Mouse (Mus musculus) spleen, postnatal 0 days (tissue): Measurements from ENCODE around the gene Srrd. TPM values are rescaled to one million over a fixed set of nuclear protein-coding genes. Genes with fewer than 3 reads are reported as not detected.

ENCODE experiments used
- polyA plus RNA-seq: library from polyadenylated mRNA; unstranded; fragments of >200 nt; fragmentation: Nextera tagmentation; extraction: Ambion mirVana; gene quantifications from 2 replicates; pipeline ENCODE4 v1.2.1, GENCODE M21; 2015

Srrd gene
- 16.9 and 20.9 TPM in 2 replicates for polyA plus RNA-seq

DNA sequence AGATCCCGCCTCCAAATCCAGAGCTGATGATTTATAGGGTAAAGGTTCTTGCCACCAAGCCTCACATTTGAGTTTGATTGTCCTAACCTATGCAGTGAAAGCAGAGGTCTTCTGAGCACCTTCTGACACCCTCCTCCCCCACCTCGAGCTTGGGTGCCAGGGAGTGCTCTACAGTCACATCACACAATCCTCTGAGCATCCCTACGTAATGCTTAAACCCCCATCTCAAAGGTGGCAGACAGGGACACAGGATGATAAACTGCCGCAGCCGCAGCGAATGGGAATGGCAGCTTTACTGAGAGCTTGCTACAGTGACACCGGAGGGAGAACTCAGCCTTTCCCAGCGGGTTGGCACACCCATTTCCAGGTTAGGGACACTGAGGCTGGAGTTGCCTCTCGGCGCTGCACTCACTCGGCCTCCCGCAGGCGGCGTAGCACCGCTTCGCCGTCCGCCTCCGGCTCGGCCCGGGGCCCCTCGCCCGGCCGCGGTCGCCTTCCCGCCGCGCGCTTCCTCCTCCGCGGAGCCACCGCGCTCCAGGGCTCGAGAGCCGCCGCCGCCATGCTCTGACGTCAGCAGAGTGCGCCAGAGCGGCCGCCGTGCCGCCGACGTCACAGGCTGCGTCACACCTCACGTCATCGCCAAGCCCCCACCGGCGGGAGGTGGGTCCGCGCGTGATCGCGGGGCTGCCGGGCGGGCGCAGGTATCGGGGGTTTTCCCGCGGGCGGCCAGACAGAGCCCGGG, at the start of gene Srrd, which contains the start of gene Hps4:
Gene Srrd, minus strand, starts transcription at position 578 of the 742 bp plus-strand sequence.
Gene Hps4, plus strand, starts transcription at position 621 of the 742 bp plus-strand sequence.

DNA sequence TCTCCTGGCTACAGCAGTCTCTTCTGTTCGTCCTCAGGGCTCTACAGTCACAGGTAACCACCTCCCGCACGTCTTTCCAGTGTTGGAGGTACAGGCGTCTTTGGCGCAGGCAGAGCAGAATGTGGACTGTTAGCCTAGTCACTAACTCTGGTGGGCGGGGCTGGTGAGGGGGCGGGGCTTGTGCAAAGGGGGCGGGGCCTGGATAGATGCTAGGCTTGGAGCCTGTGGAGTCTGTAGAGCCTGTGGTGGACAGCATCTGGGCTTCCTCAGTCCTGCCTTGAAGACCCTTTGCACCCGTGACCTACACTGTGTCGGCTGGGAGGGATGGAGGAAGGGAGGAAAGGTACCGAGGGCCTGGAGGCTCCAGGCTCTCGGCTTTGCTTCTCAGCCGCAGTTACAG, 13.1 kb upstream of the Srrd start, which contains the start of gene Gm6583:
Gene Gm6583, minus strand, starts transcription at position 124 of the 400 bp plus-strand sequence.

DNA sequence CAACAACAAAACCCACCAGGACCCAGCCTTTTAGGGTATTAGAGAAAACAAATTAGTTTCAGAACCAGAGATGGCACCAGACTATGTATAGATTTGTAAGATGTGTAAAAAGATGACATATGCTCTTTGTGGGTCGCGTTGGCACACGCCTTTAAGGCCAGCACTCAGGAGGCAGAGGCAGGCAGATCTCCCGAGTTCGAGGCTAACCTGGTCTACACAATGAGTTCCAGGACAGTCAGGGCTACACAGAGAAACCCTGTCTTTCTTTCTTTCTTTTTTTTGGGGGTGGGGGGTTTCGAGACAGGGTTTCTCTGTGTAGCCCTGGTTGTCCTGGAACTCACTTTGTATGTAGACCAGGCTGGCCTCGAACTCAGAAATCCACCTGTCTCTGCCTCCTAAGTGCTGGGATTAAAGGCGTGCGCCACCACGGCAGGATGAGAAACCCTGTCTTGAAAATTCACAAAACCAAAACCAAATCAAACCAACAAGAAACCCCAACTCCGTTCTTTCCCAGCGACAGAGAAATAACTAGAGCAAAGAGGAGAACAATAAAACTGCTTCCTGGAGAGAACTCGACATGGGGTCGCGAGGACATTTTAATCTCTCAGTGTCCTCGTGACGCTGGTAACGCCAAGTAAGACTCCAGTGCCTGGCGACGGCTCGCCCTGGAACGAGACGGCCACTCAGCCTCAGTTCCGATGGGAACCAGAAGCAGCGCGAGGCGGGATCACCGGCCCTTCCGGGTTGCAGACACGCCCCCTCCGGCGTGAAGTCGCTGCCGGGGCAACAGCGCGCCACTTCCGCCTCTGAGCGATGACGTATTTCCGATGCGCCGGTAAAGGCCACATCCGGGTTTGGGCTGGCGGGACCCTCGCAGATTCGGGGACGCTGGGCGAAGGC, 17.0 kb downstream of the Srrd start, which contains the start of gene Tfip11:
Gene Tfip11, plus strand, starts transcription at position 813 of the 900 bp plus-strand sequence.

Other genes with a start within 250 kb of the Srrd start
- 1.6 and 2.0 TPM in 2 replicates for gene Cryba4, start 90.5 kb downstream of the Srrd start, polyA plus RNA-seq
- gene Crybb1, start 87.2 kb downstream of the Srrd start, polyA plus RNA-seq = 0.47 and 1.6 TPM in 2 replicates
- 44.7 and 53.7 TPM in 2 replicates for gene Tpst2, start 66.3 kb downstream of the Srrd start, polyA plus RNA-seq
- 11.3 and 12.9 TPM in 2 replicates for gene Tfip11, start 16.7 kb downstream of the Srrd start, polyA plus RNA-seq
- 11.9 and 16.7 TPM in 2 replicates for gene Hps4, start within 50 bp of the Srrd start, polyA plus RNA-seq
- 0.18 and 0.20 TPM in 2 replicates for gene Gm6583, start 13.0 kb upstream of the Srrd start, polyA plus RNA-seq
- 0.17 and 0.29 TPM in 2 replicates for gene Asphd2, start 51.8 kb upstream of the Srrd start, polyA plus RNA-seq
- not detected in 2 replicates for gene Gm6588, start 106.4 kb upstream of the Srrd start, polyA plus RNA-seq
- gene Sez6l, start 234.1 kb upstream of the Srrd start, polyA plus RNA-seq = 0.12 and 0.16 TPM in 2 replicates